Mouse (Mus musculus): ENCODE data around the gene Rassf3. TPM values are rescaled to one million over a fixed set of nuclear protein-coding genes. Genes with fewer than 3 reads are reported as not detected.

Rassf3 gene
- polyA plus RNA-seq, 2 experiments, result 20.7 to 23.2 TPM

GRCm38 (mm10) chr10:121475101-121475671 is 961 bp downstream of the Rassf3 start:
- Histone ChIP-seq H3K27ac (replicated peaks; ENCODE audit: low read depth, low read length) (peak overlapping the region; percentile 77), H3K36me3 (ENCODE audit: control insufficient read depth, insufficient read depth, low read length) (no peaks in the 10 kb centered on the region), H3K4me2 (replicated peaks; ENCODE audit: low read depth, low read length, severe bottlenecking) (peak overlapping the region; percentile 83), H3K27me3 (ENCODE audit: control insufficient read depth, insufficient read depth, low read length) (no peaks in the 10 kb centered on the region), H3K9ac (ENCODE audit: low read depth, low read length, severe bottlenecking) (peak overlapping the region; percentile 77), H3K4me1 (ENCODE audit: control insufficient read depth, insufficient read depth, low read length) (peaks cover 29% of the 10 kb centered on the region), H3K9me3 (ENCODE audit: control insufficient read depth, low read length) (no peaks in the 10 kb centered on the region), H3K4me3 (replicated peaks; ENCODE audit: low read length) (peak overlapping the region; percentile 89)
- DNase-seq (ENCODE audit: low spot score), result no peak
- WGBS, result under 1% methylated on average over 31 of the region's 31 CpGs
- no peak for TF ChIP-seq POLR2A (IDR thresholded peaks at IDR 0.05; ENCODE audit: borderline replicate concordance, extremely low read depth, insufficient read depth, insufficient read length)
- ATAC-seq (ENCODE audit: low FRiP score, low read depth), result no peak

DNA sequence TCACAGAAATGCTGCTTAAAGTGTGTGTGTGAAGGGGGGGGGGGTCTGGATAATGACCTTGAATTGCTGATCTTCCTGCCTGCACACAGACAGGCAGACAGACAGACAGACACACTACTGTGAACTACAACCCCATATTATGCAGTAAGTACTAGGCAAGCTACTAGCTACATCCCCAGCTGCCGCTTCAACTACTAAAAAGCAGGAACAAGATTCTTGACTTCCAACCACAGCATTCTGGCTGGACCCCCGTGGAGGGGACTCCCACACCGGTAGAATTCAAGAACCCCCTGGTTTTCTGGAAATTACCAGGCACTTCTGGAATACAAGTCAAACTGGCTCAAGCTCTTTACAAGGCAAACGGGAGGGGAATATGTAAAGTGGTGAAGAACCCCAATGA is 1.9 kb downstream of the Rassf3 start:
- no peaks in the 10 kb centered on the region for H3K36me3 ChIP-seq (ENCODE audit: control insufficient read depth, insufficient read depth, low read length)
- DNase-seq (ENCODE audit: low spot score), result no peak
- H3K4me2 ChIP-seq (replicated peaks; ENCODE audit: low read depth, low read length, severe bottlenecking), result peak overlapping the region; percentile 83
- H3K27ac ChIP-seq (replicated peaks; ENCODE audit: low read depth, low read length), result no peak overlapping the region
- H3K4me1 ChIP-seq (ENCODE audit: control insufficient read depth, insufficient read depth, low read length), result peaks cover 38% of the 10 kb centered on the region
- H3K4me3 ChIP-seq (replicated peaks; ENCODE audit: low read length), result peak overlapping the region; percentile 89
- TF ChIP-seq POLR2A (IDR thresholded peaks at IDR 0.05; ENCODE audit: borderline replicate concordance, extremely low read depth, insufficient read depth, insufficient read length), result no peak
- H3K9ac ChIP-seq (ENCODE audit: low read depth, low read length, severe bottlenecking), result peak overlapping the region; percentile 77; the same call in 1 of the 2 replicates
- no peak for ATAC-seq (ENCODE audit: low FRiP score, low read depth)
- no peaks in the 10 kb centered on the region for H3K27me3 ChIP-seq (ENCODE audit: control insufficient read depth, insufficient read depth, low read length)
- no peaks in the 10 kb centered on the region for H3K9me3 ChIP-seq (ENCODE audit: control insufficient read depth, low read length)
- 11% methylated on average over 4 of the region's 4 CpGs for WGBS

GRCm38 (mm10) chr10:121473723-121474215 is 2.4 kb downstream of the Rassf3 start:
- no peak for ATAC-seq (ENCODE audit: low FRiP score, low read depth)

DNA sequence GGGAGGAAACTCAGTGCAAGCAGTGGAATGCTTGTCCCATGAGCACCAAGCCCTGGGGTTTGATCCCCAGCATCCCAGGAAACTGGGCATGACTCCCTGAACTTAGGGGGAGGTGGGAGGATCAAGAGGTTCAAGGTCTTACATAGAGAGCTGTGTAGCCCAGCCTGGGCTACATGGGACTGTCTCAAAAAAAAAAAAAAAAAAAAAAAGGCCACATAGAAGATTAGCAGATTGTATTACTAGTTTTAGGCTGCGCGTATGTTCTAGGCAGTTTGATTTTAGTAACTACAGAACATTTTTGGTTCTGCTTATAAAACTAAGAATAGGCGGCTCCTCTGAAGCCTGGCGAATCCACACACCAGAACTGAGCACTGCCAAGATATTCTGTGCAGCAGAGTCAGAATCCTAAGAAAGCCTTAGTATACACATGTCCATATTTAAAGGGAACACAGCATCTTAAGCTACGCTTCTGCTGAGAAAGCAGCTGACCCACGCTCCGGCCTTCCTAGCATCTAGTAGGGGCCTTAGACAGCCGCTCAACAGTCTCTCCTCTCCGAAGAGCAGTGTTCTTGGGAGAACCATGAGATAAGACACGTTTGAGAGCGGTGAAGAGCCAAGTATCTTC is 3.4 kb downstream of the Rassf3 start:
- no peak overlapping the region for H3K4me3 ChIP-seq (replicated peaks; ENCODE audit: low read length)
- no peak for TF ChIP-seq POLR2A (IDR thresholded peaks at IDR 0.05; ENCODE audit: borderline replicate concordance, extremely low read depth, insufficient read depth, insufficient read length)
- H3K9me3 ChIP-seq (ENCODE audit: control insufficient read depth, low read length), result no peaks in the 10 kb centered on the region
- H3K27ac ChIP-seq (replicated peaks; ENCODE audit: low read depth, low read length), result no peak overlapping the region
- ATAC-seq (ENCODE audit: low FRiP score, low read depth) (no peak), DNase-seq (ENCODE audit: low spot score) (no peak)
- H3K27me3 ChIP-seq (ENCODE audit: control insufficient read depth, insufficient read depth, low read length), result no peaks in the 10 kb centered on the region
- H3K4me2 ChIP-seq (replicated peaks; ENCODE audit: low read depth, low read length, severe bottlenecking), result no peak overlapping the region; the same call in 1 of the 2 replicates
- H3K9ac ChIP-seq (ENCODE audit: low read depth, low read length, severe bottlenecking), result no peak overlapping the region
- peaks cover 51% of the 10 kb centered on the region for H3K4me1 ChIP-seq (ENCODE audit: control insufficient read depth, insufficient read depth, low read length)
- H3K36me3 ChIP-seq (ENCODE audit: control insufficient read depth, insufficient read depth, low read length), result no peaks in the 10 kb centered on the region
- WGBS, result 81% methylated on average over 11 of the region's 11 CpGs

More at GRCm38 (mm10) chr10:121473723-121474215, 2.4 kb downstream of the Rassf3 start:
- H3K27ac ChIP-seq (replicated peaks; ENCODE audit: low read depth, low read length), result no peak overlapping the region
- DNase-seq (ENCODE audit: low spot score), result no peak
- H3K4me3 ChIP-seq (replicated peaks; ENCODE audit: low read length), result peak overlapping the region; percentile 89; the same call in 1 of the 2 replicates
- peaks cover 43% of the 10 kb centered on the region for H3K4me1 ChIP-seq (ENCODE audit: control insufficient read depth, insufficient read depth, low read length)
- peak overlapping the region; percentile 83 for H3K4me2 ChIP-seq (replicated peaks; ENCODE audit: low read depth, low read length, severe bottlenecking)
- H3K36me3 ChIP-seq (ENCODE audit: control insufficient read depth, insufficient read depth, low read length), result no peaks in the 10 kb centered on the region
- no peak for TF ChIP-seq POLR2A (IDR thresholded peaks at IDR 0.05; ENCODE audit: borderline replicate concordance, extremely low read depth, insufficient read depth, insufficient read length)
- H3K27me3 ChIP-seq (ENCODE audit: control insufficient read depth, insufficient read depth, low read length), result no peaks in the 10 kb centered on the region
- WGBS, result 52% methylated on average over 12 of the region's 12 CpGs
- no peaks in the 10 kb centered on the region for H3K9me3 ChIP-seq (ENCODE audit: control insufficient read depth, low read length)
- H3K9ac ChIP-seq (ENCODE audit: low read depth, low read length, severe bottlenecking), result peak overlapping the region; percentile 77; the same call in 1 of the 2 replicates

DNA sequence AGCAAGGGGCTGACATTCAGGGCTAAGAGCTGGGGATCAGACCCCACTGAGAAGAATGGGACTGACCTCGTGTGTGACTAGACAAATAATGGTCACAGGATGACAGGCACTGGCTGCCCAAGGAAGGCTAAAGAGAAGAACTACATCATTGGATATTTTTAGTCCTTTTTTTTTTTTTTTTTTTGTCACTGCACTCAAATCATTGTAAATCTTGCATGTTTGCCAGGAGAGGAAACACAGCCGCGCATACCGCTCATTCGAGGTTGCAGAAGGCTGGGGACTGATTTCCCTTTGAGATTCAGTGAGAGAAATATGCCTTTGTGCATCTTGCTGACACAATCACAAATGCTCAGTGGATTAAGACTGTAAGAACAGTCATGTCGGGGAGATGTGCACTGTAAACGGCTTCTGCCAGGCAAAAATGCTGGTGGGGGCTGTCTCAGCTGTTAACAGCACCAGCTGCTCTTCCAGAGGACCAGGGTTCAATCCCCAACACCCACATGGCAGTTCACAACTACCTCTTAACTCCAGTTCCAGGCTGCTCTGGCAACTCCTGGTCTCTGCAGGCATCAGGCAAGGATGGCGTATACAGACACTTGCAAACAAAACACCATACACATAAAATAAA is 4.5 kb downstream of the Rassf3 start:
- Histone ChIP-seq H3K36me3 (ENCODE audit: control insufficient read depth, insufficient read depth, low read length) (no peaks in the 10 kb centered on the region), H3K4me3 (replicated peaks; ENCODE audit: low read length) (no peak overlapping the region), H3K4me2 (replicated peaks; ENCODE audit: low read depth, low read length, severe bottlenecking) (no peak overlapping the region), H3K4me1 (ENCODE audit: control insufficient read depth, insufficient read depth, low read length) (peaks cover 60% of the 10 kb centered on the region), H3K9ac (ENCODE audit: low read depth, low read length, severe bottlenecking) (no peak overlapping the region), H3K9me3 (ENCODE audit: control insufficient read depth, low read length) (no peaks in the 10 kb centered on the region), H3K27ac (replicated peaks; ENCODE audit: low read depth, low read length) (no peak overlapping the region), H3K27me3 (ENCODE audit: control insufficient read depth, insufficient read depth, low read length) (no peaks in the 10 kb centered on the region)
- no peak for TF ChIP-seq POLR2A (IDR thresholded peaks at IDR 0.05; ENCODE audit: borderline replicate concordance, extremely low read depth, insufficient read depth, insufficient read length)
- WGBS, result 40% methylated on average over 8 of the region's 8 CpGs
- ATAC-seq (ENCODE audit: low FRiP score, low read depth) (no peak), DNase-seq (ENCODE audit: low spot score) (peak; percentile 35)
